Mouse (Mus musculus) naive thymus-derived CD4-positive, alpha-beta T cell, adult 5 months (primary cell): ENCODE data around the gene Tmem114. TPM values are rescaled to one million over a fixed set of nuclear protein-coding genes. Genes with fewer than 3 reads are reported as not detected.

ENCODE experiments used
- polyA plus RNA-seq: library from polyadenylated mRNA; unstranded; fragments of 100-300 nt; shearing (Covaris generic); gene quantifications from one replicate; pipeline ENCODE4 v1.2.1, GENCODE M21; 2017

Gene Tmem114
- polyA plus RNA-seq, result not detected

GRCm38 (mm10) chr16:8424971-8425330, at the start of gene Tmem114:
TSS of gene Tmem114 (minus strand) at chr16:8425136.

GRCm38 (mm10) chr16:8470603-8471481, 45.9 kb upstream of the Tmem114 start, which contains the start of gene Mettl22:
TSS of gene Mettl22 (plus strand) at chr16:8470788.

Other genes starting within 250 kb of the Tmem114 start
- 23.2 TPM for gene Mettl22, start 45.7 kb upstream of the Tmem114 start, polyA plus RNA-seq
- 0.30 TPM for gene Abat, start 88.3 kb upstream of the Tmem114 start, polyA plus RNA-seq
- gene Pmm2, start 212.5 kb upstream of the Tmem114 start, polyA plus RNA-seq, result 84.2 TPM
- gene Tmem186, start 212.6 kb upstream of the Tmem114 start, polyA plus RNA-seq, result 17.2 TPM
- 14.3 TPM for gene Carhsp1, start 247.0 kb upstream of the Tmem114 start, polyA plus RNA-seq